Mouse (Mus musculus) midbrain, embryonic 16.5 days (tissue): ENCODE results near the gene Scp2. TPM values are rescaled to one million over a fixed set of nuclear protein-coding genes. Genes with fewer than 3 reads are reported as not detected.

Experiments
- ATAC-seq: fragments of 200-750 bp; cut with Nextera tagmentation; 2 replicates; pipeline ENCODE4 v1.8.0; 2017; ENCODE audit warnings: moderate TSS enrichment
- H3K27ac ChIP-seq: fragments of 300-500 bp; sonication (generic); 2 replicates; pipeline ENCODE4 v1.5.1; 2014; ENCODE audit warnings: mild to moderate bottlenecking, low read length, mixed read lengths
- H3K27me3 ChIP-seq: fragments of 300-500 bp; sonication (generic); 2 replicates; pipeline ENCODE4 v1.6.1; 2014; ENCODE audit warnings: low read depth, low read length, mixed read lengths; ENCODE audit not compliant: control insufficient read depth, insufficient read depth
- H3K36me3 ChIP-seq: fragments of 300-500 bp; sonication (generic); 2 replicates; pipeline ENCODE4 v1.6.1; 2014; ENCODE audit warnings: mild to moderate bottlenecking, low read length, moderate library complexity, mixed read lengths; ENCODE audit not compliant: control insufficient read depth, insufficient read depth
- H3K4me1 ChIP-seq: fragments of 300-500 bp; sonication (generic); 2 replicates; pipeline ENCODE4 v1.6.1; 2014; ENCODE audit warnings: mild to moderate bottlenecking, low read length, mixed read lengths; ENCODE audit not compliant: control insufficient read depth, insufficient read depth
- H3K4me2 ChIP-seq: fragments of 300-500 bp; sonication (generic); 2 replicates; pipeline ENCODE4 v1.6.1; 2014; ENCODE audit warnings: mild to moderate bottlenecking, low read length, mixed read lengths
- H3K4me3 ChIP-seq: fragments of 300-500 bp; sonication (generic); 2 replicates; pipeline ENCODE4 v1.5.1; 2014; ENCODE audit warnings: low read depth, mild to moderate bottlenecking, low read length, moderate library complexity, mixed read lengths
- H3K9ac ChIP-seq: fragments of 300-500 bp; sonication (generic); 2 replicates; pipeline ENCODE4 v1.6.1; 2014; ENCODE audit warnings: low read depth, low read length, mixed read lengths
- H3K9me3 ChIP-seq: fragments of 300-500 bp; sonication (generic); replicated peaks from 2 replicates; pipeline ENCODE4 v1.6.1; 2014; ENCODE audit warnings: mild to moderate bottlenecking, low read length, mixed read lengths; ENCODE audit not compliant: control insufficient read depth, poor library complexity, severe bottlenecking
- WGBS: fragments of 180-500 bp; shearing (Covaris S2); extraction: QIAGEN DNeasy Blood & Tissue Kit; methylation state at CpG from one replicate; pipeline ENCODE4 v1.1.7; 2014; 5-methylcytosine and 5-hydroxymethylcytosine counted together
- polyA plus RNA-seq: library from polyadenylated mRNA; unstranded; fragments of >200 nt; fragmentation: Nextera tagmentation; extraction: Ambion mirVana; gene quantifications from 2 replicates; pipeline ENCODE4 v1.2.1, GENCODE M21; 2015

The Scp2 gene
- polyA plus RNA-seq, 1 experiment from 2014 or later: 200 TPM

DNA sequence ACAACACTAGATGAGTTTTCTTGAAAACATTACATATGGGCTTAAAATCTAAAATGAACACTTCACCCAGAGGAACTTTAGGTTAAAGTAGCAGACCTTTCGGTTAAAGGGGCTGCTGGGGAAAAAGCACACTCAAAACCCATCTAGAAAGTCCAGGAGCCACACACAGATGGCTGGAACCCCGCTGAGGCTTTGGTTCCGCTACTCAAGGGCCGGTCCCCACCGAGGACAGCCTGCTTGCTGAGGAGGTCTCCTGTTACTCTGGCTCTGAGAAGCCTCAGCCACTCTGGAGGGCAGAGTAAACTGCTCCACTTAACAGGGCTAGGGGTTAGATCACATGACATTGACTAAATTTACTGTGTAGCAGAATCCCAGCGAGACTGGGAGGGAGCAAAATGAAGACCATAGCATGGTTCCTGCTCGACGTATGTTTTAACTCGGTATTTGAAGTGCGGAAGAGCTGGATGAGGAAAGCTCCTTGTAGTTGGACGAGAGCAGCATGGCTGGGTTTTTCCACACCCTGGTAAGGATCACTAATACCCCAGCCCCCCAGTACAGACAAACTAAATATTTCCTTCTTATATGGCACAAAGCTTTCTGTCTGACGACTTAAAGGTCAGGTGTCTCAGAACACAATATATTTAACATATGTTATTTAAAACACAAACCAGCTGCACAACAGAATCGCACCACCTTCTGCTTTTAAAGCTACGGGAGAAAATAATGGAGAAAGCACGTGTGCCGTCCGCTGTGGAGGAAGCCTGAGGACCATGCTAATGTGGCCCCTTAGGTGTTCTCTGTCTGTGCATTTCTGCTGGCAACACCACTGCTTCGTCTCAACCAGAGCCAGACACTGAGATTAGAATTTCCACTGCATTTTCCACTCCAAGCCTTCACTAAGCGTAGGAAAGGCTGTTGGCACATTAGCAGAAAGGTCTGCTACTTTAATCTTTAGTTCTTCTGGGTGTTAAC lies 99.4 kb downstream of the Scp2 start:
- H3K9ac ChIP-seq: no peak overlapping the region
- no peaks in the 10 kb centered on the region for H3K4me1 ChIP-seq
- ATAC-seq: no peak
- 73% methylated on average over 19 of the region's 19 CpGs for WGBS
- no peak overlapping the region for H3K27ac ChIP-seq
- H3K36me3 ChIP-seq: peaks cover 13% of the 10 kb centered on the region
- no peaks in the 10 kb centered on the region for H3K27me3 ChIP-seq
- no peaks in the 10 kb centered on the region for H3K9me3 ChIP-seq
- no peak overlapping the region for H3K4me2 ChIP-seq
- no peak overlapping the region for H3K4me3 ChIP-seq

DNA sequence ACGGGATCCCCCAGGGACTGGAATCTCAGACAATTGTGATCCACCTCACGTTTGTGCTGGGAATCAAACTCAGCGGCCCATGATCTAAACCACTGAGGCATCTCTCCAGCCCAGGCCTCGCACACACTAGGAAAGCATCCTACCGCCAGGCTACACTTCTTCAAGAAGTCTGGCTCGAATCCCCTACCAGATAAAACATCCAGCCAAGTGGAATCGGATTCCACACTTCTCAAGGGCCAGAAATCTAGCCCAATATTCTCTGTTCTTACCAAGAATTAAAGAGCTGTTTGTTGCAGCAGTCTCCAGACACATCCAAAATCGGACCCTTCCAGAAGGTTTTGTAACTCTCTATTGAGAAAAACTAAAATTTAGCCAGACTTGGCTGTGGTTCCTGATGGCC lies 107.8 kb downstream of the Scp2 start:
- Histone ChIP-seq H3K9me3 (no peaks in the 10 kb centered on the region), H3K27ac (no peak overlapping the region), H3K27me3 (peaks cover 11% of the 10 kb centered on the region), H3K36me3 (no peaks in the 10 kb centered on the region), H3K9ac (no peak overlapping the region), H3K4me1 (peaks cover 2% of the 10 kb centered on the region; the same call in 1 of the 2 replicates), H3K4me3 (no peak overlapping the region), H3K4me2 (no peak overlapping the region)
- no peak for ATAC-seq
- WGBS: 74% methylated on average over 8 of the region's 8 CpGs

DNA sequence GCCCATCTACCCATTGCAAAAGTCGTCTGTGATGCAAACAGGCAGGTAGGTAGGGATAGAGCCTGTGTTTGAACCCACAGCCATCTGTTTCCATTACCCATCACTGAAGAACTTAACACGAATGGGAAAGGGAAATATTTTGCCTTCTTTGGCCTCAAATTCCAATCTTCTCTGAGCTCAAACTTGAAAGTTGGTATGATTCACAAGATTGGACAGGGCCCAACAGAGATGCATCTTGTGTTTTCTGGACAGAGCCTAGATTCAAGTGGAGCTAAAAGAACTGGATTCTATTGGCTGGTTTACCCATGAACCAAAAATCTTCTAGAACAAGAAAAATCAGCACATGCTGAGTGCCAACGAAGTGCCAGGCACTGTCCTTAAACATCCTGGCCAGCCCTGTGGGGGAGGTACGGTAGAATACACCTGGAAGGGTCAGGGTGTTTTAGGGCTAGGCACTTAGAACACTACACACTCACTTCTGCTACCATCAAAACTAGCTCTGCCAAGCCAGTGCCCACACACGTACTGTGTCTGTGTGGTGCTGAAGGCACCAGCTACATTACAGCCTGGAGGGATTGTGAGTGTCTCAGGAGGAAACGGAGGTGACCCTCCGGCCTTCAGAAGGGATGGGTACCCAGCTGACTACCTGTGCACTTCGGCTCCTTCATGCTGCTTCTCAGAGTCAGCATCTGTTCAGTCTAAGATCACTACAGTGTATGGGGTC lies 111.6 kb downstream of the Scp2 start:
- no peak for ATAC-seq
- no peaks in the 10 kb centered on the region for H3K9me3 ChIP-seq
- peaks cover 28% of the 10 kb centered on the region for H3K27me3 ChIP-seq

DNA sequence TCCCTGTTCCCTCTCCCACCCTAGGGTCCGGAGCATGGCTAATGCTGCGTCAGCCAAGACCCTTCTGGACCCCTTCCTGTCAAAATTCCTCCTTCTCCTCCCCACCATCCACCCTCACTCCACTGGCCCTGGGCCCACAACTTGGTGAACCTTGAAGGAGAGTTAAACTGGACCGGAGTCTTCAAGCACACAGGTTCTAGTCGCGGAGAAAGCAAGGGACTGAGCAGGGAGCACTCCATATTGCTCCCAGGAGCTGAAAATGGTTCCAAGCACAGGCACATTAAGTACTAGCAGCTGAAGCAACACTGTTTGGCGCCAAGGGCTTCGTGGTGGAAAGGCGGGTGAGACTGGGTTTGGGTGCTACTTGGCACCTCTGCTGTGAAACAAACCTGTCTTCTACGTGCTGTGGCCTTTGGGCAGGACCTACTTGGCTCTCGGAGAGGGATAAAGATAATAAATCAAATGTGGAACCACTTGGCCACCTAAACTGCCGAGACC lies 112.4 kb downstream of the Scp2 start:
- 46% methylated on average over 11 of the region's 11 CpGs for WGBS

More for the DNA sequence above, 111.6 kb downstream of the Scp2 start:
- no peak overlapping the region for H3K27ac ChIP-seq
- peaks cover 12% of the 10 kb centered on the region for H3K4me1 ChIP-seq
- H3K9ac ChIP-seq: no peak overlapping the region
- H3K4me2 ChIP-seq: no peak overlapping the region
- no peaks in the 10 kb centered on the region for H3K36me3 ChIP-seq
- H3K4me3 ChIP-seq: no peak overlapping the region
- 83% methylated on average over 8 of the region's 8 CpGs for WGBS

DNA sequence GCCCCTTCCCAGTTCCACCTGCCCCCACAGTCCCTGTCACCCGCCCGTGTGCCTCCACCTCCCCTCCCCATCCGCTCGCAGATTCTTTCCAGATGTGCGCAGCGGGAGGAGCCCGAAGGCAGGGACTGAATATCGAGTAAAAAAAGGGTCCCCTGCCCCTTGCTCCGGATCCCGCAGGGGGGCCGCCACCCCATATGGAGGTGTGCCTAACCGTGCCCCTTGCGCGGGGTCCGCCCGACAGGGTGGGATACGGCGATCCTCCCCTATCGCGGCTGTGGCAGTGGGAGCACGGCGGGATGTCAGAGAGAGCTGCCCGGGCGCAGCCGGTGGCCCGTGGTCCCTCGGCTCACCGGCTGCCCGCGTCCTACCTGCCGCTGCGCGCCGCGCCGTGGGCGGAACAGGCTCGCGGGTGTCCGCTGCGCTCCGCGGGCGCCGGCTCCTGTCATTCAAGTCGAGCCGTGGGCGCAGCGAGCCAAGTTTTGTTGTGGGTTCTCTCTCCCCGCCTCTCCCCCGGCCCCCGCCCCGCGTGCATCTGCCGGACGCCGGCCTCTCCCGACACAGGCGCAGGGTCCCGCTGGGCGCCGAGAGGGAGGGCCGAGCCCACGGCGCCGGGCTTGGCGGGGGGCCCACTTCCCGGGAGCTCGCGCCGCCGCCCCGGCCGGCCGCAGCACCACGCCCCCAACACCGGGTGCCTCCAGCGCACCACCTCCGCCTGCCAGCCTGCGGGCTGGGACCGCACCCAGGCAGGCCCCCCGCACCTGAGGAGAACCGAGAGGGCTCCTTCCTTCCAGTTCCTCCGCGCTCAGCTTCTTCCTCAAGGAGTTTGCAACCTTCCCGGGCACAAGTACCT lies 113.1 kb downstream of the Scp2 start:
- peak; percentile 62 for ATAC-seq
- Histone ChIP-seq H3K27me3 (peaks cover 28% of the 10 kb centered on the region), H3K4me3 (peak overlapping the region; percentile 68), H3K4me1 (peaks cover 12% of the 10 kb centered on the region), H3K4me2 (peak overlapping the region; percentile 93), H3K36me3 (no peaks in the 10 kb centered on the region), H3K27ac (no peak overlapping the region), H3K9me3 (no peaks in the 10 kb centered on the region), H3K9ac (peak overlapping the region; percentile 71)
- WGBS: under 1% methylated on average over 59 of the region's 86 CpGs

More for the DNA sequence above, 112.4 kb downstream of the Scp2 start:
- Histone ChIP-seq H3K4me3 (peak overlapping the region; percentile 68), H3K4me2 (peak overlapping the region; percentile 93), H3K9ac (peak overlapping the region; percentile 71), H3K9me3 (no peaks in the 10 kb centered on the region), H3K36me3 (no peaks in the 10 kb centered on the region), H3K4me1 (peaks cover 12% of the 10 kb centered on the region), H3K27ac (no peak overlapping the region), H3K27me3 (peaks cover 28% of the 10 kb centered on the region)
- no peak for ATAC-seq

DNA sequence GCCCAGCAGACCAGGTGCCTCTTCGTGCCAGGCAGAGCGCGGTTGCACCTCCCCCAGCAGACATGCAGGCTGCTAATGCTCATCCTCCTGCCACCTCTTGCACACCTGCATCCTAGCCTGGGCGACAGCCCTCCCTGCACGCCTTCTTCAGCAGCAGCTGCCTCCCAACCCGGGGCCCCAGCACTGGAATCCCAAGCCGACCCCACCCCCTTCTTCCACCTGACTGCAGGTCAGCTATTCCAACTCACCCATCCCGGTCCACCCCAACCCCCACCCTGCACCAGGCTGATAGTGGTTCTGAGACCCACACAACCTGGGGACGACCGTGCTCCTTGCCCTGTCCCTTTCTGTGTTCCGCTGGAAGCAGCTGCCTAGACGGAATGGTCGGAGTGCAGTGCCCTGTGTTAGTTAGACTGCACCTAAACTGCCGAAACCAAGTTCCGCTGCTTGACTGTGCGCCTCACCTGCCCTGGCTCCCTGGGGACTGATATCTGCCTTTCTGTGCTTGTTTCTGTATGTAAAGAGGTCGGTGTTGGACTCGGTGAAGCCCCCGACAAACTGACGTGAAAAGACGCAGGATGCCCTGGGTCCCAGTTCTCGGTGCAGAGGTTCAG lies 113.8 kb downstream of the Scp2 start:
- H3K4me1 ChIP-seq: peaks cover 12% of the 10 kb centered on the region
- no peaks in the 10 kb centered on the region for H3K9me3 ChIP-seq
- 4% methylated on average over 22 of the region's 22 CpGs for WGBS
- H3K4me3 ChIP-seq: peak overlapping the region; percentile 68
- ATAC-seq: peak; percentile 47; the same call in 1 of the 2 replicates
- peak overlapping the region; percentile 93 for H3K4me2 ChIP-seq
- peak overlapping the region; percentile 71 for H3K9ac ChIP-seq
- H3K27me3 ChIP-seq: peaks cover 28% of the 10 kb centered on the region
- no peak overlapping the region for H3K27ac ChIP-seq
- H3K36me3 ChIP-seq: no peaks in the 10 kb centered on the region

DNA sequence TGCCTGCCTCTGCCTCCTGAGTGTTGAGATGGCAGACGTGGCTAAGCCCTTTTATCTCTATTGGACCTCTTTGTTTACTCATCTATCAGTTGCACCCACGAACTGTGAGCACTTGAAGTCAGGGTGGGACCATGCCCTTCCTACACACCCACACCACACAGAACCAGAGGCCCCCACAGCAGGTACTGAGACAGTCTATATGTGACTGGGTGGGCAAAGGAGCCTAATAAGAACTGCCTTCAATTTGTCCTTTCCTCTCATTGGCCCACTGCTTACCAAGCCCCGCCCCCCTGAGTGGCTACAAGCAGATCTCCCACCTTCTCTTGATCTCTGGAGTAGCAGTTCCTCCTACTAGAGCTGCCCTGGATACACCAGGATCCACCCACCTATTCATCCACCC lies 118.6 kb downstream of the Scp2 start:
- H3K4me2 ChIP-seq: no peak overlapping the region
- H3K4me1 ChIP-seq: peaks cover 6% of the 10 kb centered on the region
- ATAC-seq: no peak
- no peaks in the 10 kb centered on the region for H3K9me3 ChIP-seq
- H3K27ac ChIP-seq: no peak overlapping the region
- H3K9ac ChIP-seq: no peak overlapping the region
- H3K36me3 ChIP-seq: no peaks in the 10 kb centered on the region
- H3K27me3 ChIP-seq: peaks cover 16% of the 10 kb centered on the region
- H3K4me3 ChIP-seq: no peak overlapping the region
- 32% methylated on average over 3 of the region's 3 CpGs for WGBS

DNA sequence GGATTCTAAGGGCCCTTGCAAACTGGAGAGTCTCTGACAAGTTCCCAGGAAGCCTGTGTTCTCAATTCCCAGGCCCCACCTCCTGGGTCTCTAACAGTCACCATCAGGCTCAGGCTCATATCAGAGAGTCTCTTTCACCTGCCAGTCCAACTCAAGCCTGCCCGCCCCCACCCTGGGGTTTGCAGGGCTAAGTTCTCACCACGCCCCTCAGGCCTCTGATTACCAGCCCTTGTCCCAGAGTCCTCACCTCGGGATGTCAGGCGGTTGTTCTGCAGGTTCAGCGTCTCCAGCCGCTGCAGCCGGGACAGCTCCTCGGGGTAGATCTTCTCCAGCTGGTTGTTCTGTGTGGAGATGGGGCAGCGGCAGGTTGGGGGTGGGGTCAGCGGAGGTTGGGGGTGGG lies 119.5 kb downstream of the Scp2 start:
- H3K27me3 ChIP-seq: peaks cover 10% of the 10 kb centered on the region
- H3K4me3 ChIP-seq: no peak overlapping the region
- H3K9me3 ChIP-seq: no peaks in the 10 kb centered on the region
- H3K4me1 ChIP-seq: no peaks in the 10 kb centered on the region
- no peak overlapping the region for H3K4me2 ChIP-seq
- WGBS: 13% methylated on average over 10 of the region's 10 CpGs
- no peak overlapping the region for H3K9ac ChIP-seq
- ATAC-seq: no peak
- H3K36me3 ChIP-seq: no peaks in the 10 kb centered on the region
- H3K27ac ChIP-seq: no peak overlapping the region
